ENCODE assay signal across 8 mouse cellular contexts in genomic region chr5:24319776-24320466, GRCm38 (mm10). TPM values are rescaled to one million over a fixed set of nuclear protein-coding genes. Genes with fewer than 3 reads are reported as not detected.
DNase-seq lines count a peak whose midpoint lies in the region; ATAC-seq lines count a peak whose summit lies in the region.

No protein-coding gene starts in this region.

- ATAC-seq in intestine, embryonic 15.5 days = peak; percentile 28; the same call in 1 of the 2 replicates
- 0 out of 2 replicates have a peak, but pooled peaks have one; percentile 21 for ATAC-seq in stomach, embryonic 14.5 days (ENCODE audit: insufficient number of reproducible peaks, insufficient read depth, low FRiP score, low read depth)

- no peaks in the 10 kb centered on the region for H3K36me3 ChIP-seq in intestine, embryonic 15.5 days
- H3K36me3 ChIP-seq in stomach, embryonic 14.5 days (ENCODE audit: control insufficient read depth, insufficient read depth, low read length) = peaks cover 17% of the 10 kb centered on the region; the same call in 1 of the 2 replicates

- H3K4me3 ChIP-seq in intestine, embryonic 15.5 days (replicated peaks) = no peak overlapping the region
- H3K4me3 ChIP-seq in stomach, embryonic 14.5 days (ENCODE audit: low read depth, low read length) = no peak overlapping the region

- H3K27me3 ChIP-seq in intestine, embryonic 15.5 days (replicated peaks) = no peaks in the 10 kb centered on the region
- H3K27me3 ChIP-seq in stomach, embryonic 14.5 days (ENCODE audit: control insufficient read depth, insufficient read depth, low read length) = no peaks in the 10 kb centered on the region

- peaks cover 14% of the 10 kb centered on the region for H3K4me1 ChIP-seq in intestine, embryonic 15.5 days (replicated peaks)
- peaks cover 16% of the 10 kb centered on the region; the same call in 1 of the 2 replicates for H3K4me1 ChIP-seq in stomach, embryonic 14.5 days (ENCODE audit: control insufficient read depth, insufficient read depth, low read length)

- peak; percentile 37 to 38 for DNase-seq in lung, adult 18-20 months
- DNase-seq in lung, postnatal 14 days = no peak
- DNase-seq in embryo, embryonic 10 days (ENCODE audit: low spot score) = peak; percentile 78
- no peak for DNase-seq in cerebellum, adult 8-10 months
- no peak for DNase-seq in adipocyte (ENCODE audit: low spot score)
- no peak for DNase-seq in right cerebral cortex, postnatal 14 days

- H3K9me3 ChIP-seq in intestine, embryonic 15.5 days = no peaks in the 10 kb centered on the region
- H3K9me3 ChIP-seq in stomach, embryonic 14.5 days (ENCODE audit: control insufficient read depth, low read depth, low read length) = no peaks in the 10 kb centered on the region

- WGBS in intestine, embryonic 15.5 days = 21% methylated on average over 13 of the region's 13 CpGs
- 17% methylated on average over 13 of the region's 13 CpGs for WGBS in stomach, embryonic 14.5 days

- H3K27ac ChIP-seq in intestine, embryonic 15.5 days = no peak overlapping the region
- no peak overlapping the region for H3K27ac ChIP-seq in stomach, embryonic 14.5 days (ENCODE audit: low read length)

- H3K9ac ChIP-seq in intestine, embryonic 15.5 days = no peak overlapping the region
- H3K9ac ChIP-seq in stomach, embryonic 14.5 days (replicated peaks; ENCODE audit: low read depth, low read length) = no peak overlapping the region

- H3K4me2 ChIP-seq in intestine, embryonic 15.5 days (replicated peaks) = 0 out of 2 replicates have a peak overlapping the region, but pooled peaks have one; percentile 12
- H3K4me2 ChIP-seq in stomach, embryonic 14.5 days (replicated peaks; ENCODE audit: low read depth, low read length) = no peak overlapping the region

RNA-seq across cellular contexts. Expression of gene Kcnh2, which starts 31.5 kb away (rescaled TPM):
- polyA plus RNA-seq in intestine, embryonic 15.5 days (2015; fragmentation: Nextera tagmentation; extraction: Ambion mirVana) = 6.7 and 7.6 TPM in 2 replicates
- polyA plus RNA-seq in stomach, embryonic 14.5 days (2014; fragmentation: Nextera tagmentation; extraction: Ambion mirVana) = 8.9 and 9.8 TPM in 2 replicates

RNA-seq across cellular contexts. Expression of gene Nos3, which starts 44.7 kb away (rescaled TPM):
- 7.4 and 7.9 TPM in 2 replicates for polyA plus RNA-seq in intestine, embryonic 15.5 days (2015; fragmentation: Nextera tagmentation; extraction: Ambion mirVana)
- 4.6 and 4.9 TPM in 2 replicates for polyA plus RNA-seq in stomach, embryonic 14.5 days (2014; fragmentation: Nextera tagmentation; extraction: Ambion mirVana)

Comparison
In these comparisons a context has a peak if more than half of its experiments do, and no peak if none do; other contexts are left out.
1. DNase-seq: peak in lung, adult 18-20 months (2 of 2) and embryo, embryonic 10 days (single experiment); none in lung, postnatal 14 days (single experiment), cerebellum, adult 8-10 months (single experiment), adipocyte (single experiment) and right cerebral cortex, postnatal 14 days (single experiment).